ENCODE assay signal across 13 mouse cellular contexts in genomic region chr8:35233520-35234186, GRCm38 (mm10).
DNase-seq lines count a peak whose midpoint lies in the region; ATAC-seq and TF ChIP-seq lines count a peak whose summit lies in the region.
"Had no signal": no experiment of that assay in that cellular context is flagged by ENCODE, and none has a peak within 500 bp of the region (broad histone marks: within the 10 kb centered on the region; RNA-seq: fewer than 3 reads in every experiment).

No protein-coding gene starts in this region.

- 0 out of 2 replicates have a peak, but pooled peaks have one; percentile 22 for ATAC-seq in intestine, postnatal 0 days
- ATAC-seq in intestine, embryonic 15.5 days, result no peak

- no peak overlapping the region for H3K4me2 ChIP-seq in intestine, postnatal 0 days (replicated peaks; ENCODE audit: low read depth)
- no peak overlapping the region for H3K4me2 ChIP-seq in intestine, embryonic 15.5 days (replicated peaks)
- H3K4me2 ChIP-seq: neural tube, embryonic 12.5 days had no signal

- no peak for TF ChIP-seq CTCF in intestine, postnatal 0 days (IDR thresholded peaks at IDR 0.05; ENCODE audit: low read depth)

- no peaks in the 10 kb centered on the region for H3K27me3 ChIP-seq in intestine, postnatal 0 days (replicated peaks; ENCODE audit: control insufficient read depth, insufficient read depth, low read length)
- H3K27me3 ChIP-seq in intestine, embryonic 15.5 days (replicated peaks), result no peaks in the 10 kb centered on the region
- H3K27me3 ChIP-seq: CH12.LX; neural tube, embryonic 12.5 days had no signal

- no peak overlapping the region for H3K27ac ChIP-seq in intestine, postnatal 0 days (ENCODE audit: low read depth, low read length)
- no peak overlapping the region for H3K27ac ChIP-seq in intestine, embryonic 15.5 days
- H3K27ac ChIP-seq in macrophage, result peak overlapping the region; percentile 94
- H3K27ac ChIP-seq: heart, embryonic 10.5 days; neural tube, embryonic 12.5 days had no signal

- H3K79me2 ChIP-seq in macrophage (ENCODE audit: inconsistent target), result no peaks in the 10 kb centered on the region

- no peaks in the 10 kb centered on the region for H3K4me1 ChIP-seq in intestine, postnatal 0 days (replicated peaks; ENCODE audit: control insufficient read depth, insufficient read depth, low read length)
- H3K4me1 ChIP-seq in intestine, embryonic 15.5 days (replicated peaks), result peaks cover 5% of the 10 kb centered on the region; the same call in 1 of the 2 replicates
- H3K4me1 ChIP-seq: neural tube, embryonic 12.5 days had no signal

- no peak overlapping the region for H3K9ac ChIP-seq in intestine, postnatal 0 days (ENCODE audit: low read depth, low read length)
- H3K9ac ChIP-seq in intestine, embryonic 15.5 days, result no peak overlapping the region
- H3K9ac ChIP-seq: neural tube, embryonic 12.5 days had no signal

- no peaks in the 10 kb centered on the region for H3K36me3 ChIP-seq in intestine, postnatal 0 days (ENCODE audit: control insufficient read depth, insufficient read depth)
- H3K36me3 ChIP-seq in intestine, embryonic 15.5 days, result no peaks in the 10 kb centered on the region
- H3K36me3 ChIP-seq in macrophage (ENCODE audit: inconsistent target), result no peaks in the 10 kb centered on the region
- H3K36me3 ChIP-seq: heart, embryonic 10.5 days; neural tube, embryonic 12.5 days had no signal

- no peaks in the 10 kb centered on the region for H3K9me3 ChIP-seq in intestine, postnatal 0 days (ENCODE audit: control insufficient read depth)
- no peaks in the 10 kb centered on the region for H3K9me3 ChIP-seq in intestine, embryonic 15.5 days
- H3K9me3 ChIP-seq: heart, embryonic 10.5 days; neural tube, embryonic 12.5 days had no signal

- no peak overlapping the region for H3K4me3 ChIP-seq in intestine, postnatal 0 days (ENCODE audit: low read depth, low read length)
- no peak overlapping the region for H3K4me3 ChIP-seq in intestine, embryonic 15.5 days (replicated peaks)
- no peak overlapping the region for H3K4me3 ChIP-seq in macrophage (ENCODE audit: inconsistent target)
- H3K4me3 ChIP-seq: heart, embryonic 10.5 days; neural tube, embryonic 12.5 days had no signal

- 51% methylated on average over 5 of the region's 5 CpGs for WGBS in intestine, postnatal 0 days
- 48% methylated on average over 5 of the region's 5 CpGs for WGBS in intestine, embryonic 15.5 days
- WGBS in macrophage (ENCODE audit: missing documents), result 37% methylated on average over 5 of the region's 5 CpGs

- DNase-seq in right cerebral cortex, adult 18-20 months, result peak; percentile 42
- DNase-seq in right cerebral cortex, postnatal 14 days, result no peak
- no peak for DNase-seq in layer of hippocampus, adult 18-20 months (ENCODE audit: low spot score in 2 of 2)
- DNase-seq in layer of hippocampus, adult 8-10 months (ENCODE audit: low spot score in 2 of 2), result no peak
- DNase-seq: cerebellum, adult 2 months; lung, postnatal 36 days; spleen, adult 18-20 months had no signal
